Mouse (Mus musculus) left cerebral cortex, postnatal 25 days (tissue): ENCODE results near the gene Slc4a1. TPM values are rescaled to one million over a fixed set of nuclear protein-coding genes. Genes with fewer than 3 reads are reported as not detected.
"Not testable (repeated sequence)": the region's sequence is repeated elsewhere in the genome, so short reads cannot be mapped to it uniquely, and the experiment has no call there.

Experiments used
- DNase-seq, 2 experiments: peaks; one replicate each; pipeline ENCODE4 v3.0.0; 2022; ENCODE audit warnings: low spot score in 2 of 2, mixed read lengths in 1 of 2
- intact Hi-C: fragments of 180-260 bp; cut with DNase I; formaldehyde crosslinking; loops from one replicate; pipeline ENCODE4 v1.15.1; 2025
- total RNA-seq, 2 experiments: library from RNA; stranded (reverse); gene quantifications; 2 replicates each; pipeline ENCODE4 v1.2.3; 2021

The Slc4a1 gene
- total RNA-seq = under 1 TPM; 0.62 to 0.73 TPM

DNA sequence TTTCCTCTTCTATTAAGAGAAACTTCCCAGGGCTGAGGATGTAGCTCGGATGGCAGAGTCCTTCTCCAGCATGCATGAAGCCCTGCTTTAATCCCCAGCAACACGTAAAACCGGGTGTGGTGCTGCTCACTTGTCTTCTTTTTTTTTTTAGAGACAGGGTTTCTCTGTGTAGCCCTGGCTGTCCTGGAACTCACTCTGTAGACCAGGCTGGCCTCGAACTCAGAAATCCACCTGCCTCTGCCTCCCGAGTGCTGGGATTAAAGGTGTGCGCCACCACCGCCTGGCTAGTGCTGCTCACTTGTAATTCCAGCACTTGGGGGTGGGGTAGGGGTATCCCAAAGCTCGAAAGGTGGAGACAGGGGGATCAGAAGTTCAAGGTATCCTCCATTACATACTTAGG, at the start of gene Slc4a1:
Gene Slc4a1, minus strand, starts transcription at position 101 of the 400 bp plus-strand sequence.
- DNase-seq, intact Hi-C loops: not testable (repeated sequence)

GRCm38 (mm10) chr11:102415034-102415802, 49.2 kb upstream of the Slc4a1 start:
- intact Hi-C loops = no loop called here

GRCm38 (mm10) chr11:102413059-102413458, 47.1 kb upstream of the Slc4a1 start:
- intact Hi-C loops = no loop called here
- no peak for DNase-seq

More at GRCm38 (mm10) chr11:102415034-102415802, 49.2 kb upstream of the Slc4a1 start:
- no peak for DNase-seq

GRCm38 (mm10) chr11:102411704-102412103, 45.7 kb upstream of the Slc4a1 start:
- DNase-seq = peak; percentile 88 to 89
- intact Hi-C loops = loop anchor here (2.0 kb wide), 1 partner anchor 19 kb away; the partner anchor contains the start of gene Grn

DNA sequence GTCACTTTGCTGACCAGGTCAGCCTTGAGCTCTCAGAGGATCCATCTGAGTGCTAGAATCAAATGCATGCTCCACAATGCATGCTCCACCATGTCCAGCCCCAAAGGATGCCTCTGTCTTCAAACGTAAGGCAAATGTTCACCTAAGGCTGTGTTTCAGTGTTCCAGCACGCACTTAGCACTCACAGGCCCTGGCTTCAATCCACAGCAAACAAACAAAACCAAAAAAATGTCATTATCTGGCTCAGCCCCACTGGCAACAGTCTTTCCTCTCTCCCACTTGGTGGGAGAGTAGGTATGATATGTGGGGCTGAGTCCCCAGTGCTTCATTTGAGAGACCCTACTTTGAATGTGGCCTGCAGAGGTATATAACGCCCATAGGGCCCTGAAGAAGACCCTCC, 45.1 kb upstream of the Slc4a1 start:
- DNase-seq = no peak
- intact Hi-C loops = loop anchor here (2.0 kb wide), 1 partner anchor 20 kb away; the partner anchor contains the start of gene Grn

DNA sequence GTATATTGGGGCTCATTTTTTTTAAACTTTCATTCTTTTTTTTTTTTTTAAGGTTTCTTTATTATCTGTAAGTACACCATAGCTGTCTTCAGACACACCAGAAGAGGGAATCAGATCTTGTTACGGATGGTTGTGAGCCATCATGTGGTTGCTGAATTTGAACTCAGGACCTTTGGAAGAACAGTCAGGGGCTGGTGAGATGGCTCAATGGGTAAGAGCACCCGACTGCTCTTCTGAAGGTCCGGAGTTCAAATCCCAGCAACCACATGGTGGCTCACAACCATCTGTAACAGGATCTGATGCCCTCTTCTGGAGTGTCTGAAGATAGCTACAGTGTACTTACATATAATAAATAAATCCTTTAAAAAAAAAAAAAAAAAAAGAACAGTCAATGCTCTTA, 44.3 kb upstream of the Slc4a1 start:
- intact Hi-C loops = loop anchor here (2.0 kb wide), 1 partner anchor 20 kb away; the partner anchor contains the start of gene Grn
- DNase-seq = not testable (repeated sequence)

GRCm38 (mm10) chr11:102409795-102410330, 43.9 kb upstream of the Slc4a1 start:
- DNase-seq = no peak
- intact Hi-C loops = loop anchor here (2.0 kb wide), 1 partner anchor 21 kb away; the partner anchor contains the start of gene Grn

DNA sequence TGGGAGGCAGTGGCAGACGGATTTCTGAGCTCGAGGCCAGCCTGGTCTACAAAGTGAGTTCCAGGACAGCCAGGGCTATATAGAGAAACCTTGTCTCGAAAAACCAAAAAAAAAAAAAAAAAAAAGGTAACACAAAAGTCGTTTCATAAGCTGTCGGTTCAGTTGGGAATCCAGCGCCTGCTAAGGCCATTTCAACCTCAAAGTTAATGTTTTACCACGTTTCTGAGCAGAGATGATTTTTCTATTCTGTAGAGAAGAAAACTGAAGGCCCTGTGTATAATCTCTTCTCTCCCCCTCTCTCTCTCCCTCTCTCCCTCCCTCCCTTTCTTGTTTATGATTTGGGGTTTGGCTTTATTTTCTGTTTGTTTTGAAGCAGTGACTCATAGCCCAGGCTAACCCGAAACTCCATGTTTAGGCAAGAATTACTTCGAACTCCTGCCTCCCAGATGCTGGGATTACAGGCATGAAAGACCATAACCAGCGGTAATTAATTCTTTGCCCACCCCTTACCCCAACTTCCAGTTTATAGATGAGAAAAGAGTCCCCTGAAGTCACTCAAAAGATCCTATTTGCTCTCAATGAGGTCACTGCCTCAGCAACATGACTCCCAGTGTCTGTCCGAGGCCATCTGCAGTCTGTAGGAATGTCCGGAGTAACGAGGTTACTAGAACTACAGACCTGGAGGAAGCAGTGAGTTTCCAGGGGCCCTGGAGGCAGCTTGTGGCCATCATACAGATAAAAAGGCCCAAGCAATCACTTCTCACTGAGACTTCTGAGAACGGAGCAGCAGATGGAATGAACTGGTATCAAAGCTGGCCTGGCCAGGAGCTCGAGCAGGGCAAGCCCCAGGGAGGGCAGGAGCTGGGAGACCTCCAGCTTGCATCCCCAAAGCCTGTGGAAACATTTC, 43.1 kb upstream of the Slc4a1 start:
- no peak for DNase-seq
- intact Hi-C loops = loop anchor here (1.0 kb wide), 1 partner anchor 90 kb away; the partner anchor contains the start of gene Ubtf

GRCm38 (mm10) chr11:102408344-102408876, 42.4 kb upstream of the Slc4a1 start:
- DNase-seq = peak; percentile 97 to 99
- intact Hi-C loops = loop anchor here (1.0 kb wide), 1 partner anchor 89 kb away; the partner anchor contains the start of gene Ubtf

DNA sequence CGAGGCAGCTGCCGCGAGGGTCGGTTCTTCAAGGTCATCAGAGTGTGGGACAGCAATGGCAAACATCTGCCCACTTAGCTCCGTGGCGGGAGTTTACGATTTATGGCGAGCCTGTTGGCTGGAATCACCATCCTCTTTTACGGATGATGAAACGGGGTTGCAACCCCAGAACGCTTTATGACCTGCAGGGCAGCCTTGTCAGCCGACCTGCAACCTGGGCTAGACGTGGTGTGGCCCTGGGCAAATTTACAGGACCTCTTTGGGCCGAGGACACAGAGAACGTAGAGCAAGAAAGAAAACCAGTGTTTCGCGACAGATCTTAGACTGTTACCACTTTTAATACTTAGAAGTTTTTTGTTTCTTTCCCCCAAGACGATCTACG, 41.8 kb upstream of the Slc4a1 start, which contains the start of gene Slc25a39:
Gene Slc25a39, minus strand, starts transcription at position 113 of the 382 bp plus-strand sequence.
- DNase-seq = no peak
- intact Hi-C loops = loop anchor here (1.0 to 2.0 kb wide), 5 partner anchors 11 to 112 kb away; partner anchors contain the start of genes Atxn7l3 and Ubtf

DNA sequence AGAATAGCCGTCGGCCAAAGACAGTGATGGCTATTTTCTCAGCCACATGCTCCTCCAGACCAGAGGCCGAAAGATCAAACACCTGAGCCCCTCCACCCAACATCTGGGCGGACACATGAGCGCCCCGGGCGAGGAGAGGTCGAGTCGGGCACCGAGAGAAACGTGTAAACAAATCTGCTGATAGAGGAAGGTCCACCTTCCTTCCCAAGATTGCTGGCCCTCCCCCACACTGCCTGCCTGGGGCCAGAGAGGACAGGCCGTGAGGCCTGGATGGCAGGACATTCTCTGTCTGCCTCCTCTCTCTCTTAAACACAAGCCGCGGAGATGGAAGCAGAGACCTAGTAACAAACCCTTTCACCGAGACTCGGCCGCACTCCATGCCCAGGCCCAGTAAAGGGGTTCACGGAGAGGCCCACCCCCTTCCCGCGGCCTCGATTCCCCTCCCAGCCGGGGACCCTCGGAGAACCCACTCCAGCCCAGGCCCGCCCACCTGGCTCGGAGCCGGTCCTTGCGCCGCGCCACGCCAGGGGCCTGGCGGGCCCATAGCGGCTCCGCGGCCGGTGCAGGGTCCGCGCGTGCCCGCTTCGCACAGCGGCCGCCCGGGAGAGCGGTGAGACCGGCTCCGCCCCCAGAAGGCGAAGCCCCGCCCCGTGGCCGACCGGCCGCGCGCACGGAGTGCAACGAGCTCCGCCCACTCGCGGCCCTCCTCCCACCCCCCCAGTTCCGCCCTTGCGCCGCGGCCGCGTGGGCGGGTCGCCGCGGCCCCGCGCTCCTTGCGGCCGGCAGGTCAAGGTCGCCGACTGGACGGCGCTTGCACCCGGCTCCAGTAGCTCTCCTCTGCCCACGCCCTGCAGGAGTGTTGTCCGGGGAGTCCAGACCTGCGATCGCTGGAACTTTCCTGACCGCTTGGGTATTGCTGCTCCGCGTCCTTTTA, 41.2 kb upstream of the Slc4a1 start:
- intact Hi-C loops = loop anchor here (1.0 to 2.0 kb wide), 4 partner anchors 10 to 111 kb away; partner anchors contain the start of gene Atxn7l3
- DNase-seq = peak; percentile 86 to 90

DNA sequence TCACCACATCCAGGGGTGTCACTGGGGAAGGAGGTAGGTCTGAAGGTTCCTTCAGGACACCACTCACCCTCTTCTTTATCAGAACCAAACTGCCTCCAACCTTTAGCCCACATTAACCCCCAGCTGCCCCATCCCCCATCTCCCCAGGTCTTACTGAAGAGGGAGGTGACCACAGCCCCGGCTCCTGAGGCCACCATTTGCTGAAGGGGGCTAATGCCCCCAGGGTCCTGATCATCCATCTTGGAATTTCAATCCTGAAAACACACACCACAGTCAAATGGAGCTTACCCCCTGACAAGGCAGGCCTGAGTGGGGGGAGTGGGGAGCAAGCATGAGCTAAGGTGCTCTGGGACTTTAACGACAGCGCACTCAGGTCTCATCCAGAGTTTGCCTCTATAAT, 40.4 kb upstream of the Slc4a1 start:
- DNase-seq = no peak
- intact Hi-C loops = loop anchor here (2.0 kb wide), 1 partner anchor 98 kb away; no protein-coding TSS in a partner anchor

DNA sequence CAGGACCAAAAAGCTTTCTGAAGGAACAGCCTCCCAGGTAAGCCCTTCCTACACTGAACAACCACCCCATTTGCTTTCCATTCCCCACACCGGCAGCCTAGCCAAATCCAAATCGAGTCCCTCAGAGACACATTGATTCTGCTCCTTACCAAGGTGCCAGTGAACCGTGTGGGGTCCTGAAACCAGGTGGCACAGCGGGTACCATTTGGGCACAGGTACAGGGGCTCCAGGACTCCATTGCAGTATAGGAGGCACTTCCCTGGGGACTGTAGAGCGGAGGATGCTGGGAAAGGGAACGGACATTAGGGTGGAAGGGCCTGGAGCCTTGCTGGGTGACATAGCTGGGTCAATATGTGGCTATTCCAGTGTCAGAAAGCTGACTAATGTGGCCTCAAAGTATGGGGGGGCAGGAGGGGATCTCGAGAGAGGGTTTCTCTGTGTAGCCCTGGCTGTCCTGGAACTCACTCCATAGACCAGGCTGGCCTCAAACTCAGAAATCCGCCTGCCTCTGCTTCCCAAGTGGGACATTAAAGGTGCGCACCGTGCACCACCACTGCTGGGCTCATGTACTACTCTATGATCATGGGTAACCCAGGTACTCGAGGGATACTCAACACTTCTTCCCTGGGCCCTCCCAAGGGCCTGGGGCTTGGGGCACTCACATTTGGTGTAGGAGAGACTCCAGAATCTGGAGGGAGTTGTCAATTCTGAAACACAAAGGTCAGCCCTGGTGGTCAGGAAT, 39.7 kb upstream of the Slc4a1 start:
- intact Hi-C loops = loop anchor here (2.0 kb wide), 1 partner anchor 97 kb away; no protein-coding TSS in a partner anchor
- no peak for DNase-seq

DNA sequence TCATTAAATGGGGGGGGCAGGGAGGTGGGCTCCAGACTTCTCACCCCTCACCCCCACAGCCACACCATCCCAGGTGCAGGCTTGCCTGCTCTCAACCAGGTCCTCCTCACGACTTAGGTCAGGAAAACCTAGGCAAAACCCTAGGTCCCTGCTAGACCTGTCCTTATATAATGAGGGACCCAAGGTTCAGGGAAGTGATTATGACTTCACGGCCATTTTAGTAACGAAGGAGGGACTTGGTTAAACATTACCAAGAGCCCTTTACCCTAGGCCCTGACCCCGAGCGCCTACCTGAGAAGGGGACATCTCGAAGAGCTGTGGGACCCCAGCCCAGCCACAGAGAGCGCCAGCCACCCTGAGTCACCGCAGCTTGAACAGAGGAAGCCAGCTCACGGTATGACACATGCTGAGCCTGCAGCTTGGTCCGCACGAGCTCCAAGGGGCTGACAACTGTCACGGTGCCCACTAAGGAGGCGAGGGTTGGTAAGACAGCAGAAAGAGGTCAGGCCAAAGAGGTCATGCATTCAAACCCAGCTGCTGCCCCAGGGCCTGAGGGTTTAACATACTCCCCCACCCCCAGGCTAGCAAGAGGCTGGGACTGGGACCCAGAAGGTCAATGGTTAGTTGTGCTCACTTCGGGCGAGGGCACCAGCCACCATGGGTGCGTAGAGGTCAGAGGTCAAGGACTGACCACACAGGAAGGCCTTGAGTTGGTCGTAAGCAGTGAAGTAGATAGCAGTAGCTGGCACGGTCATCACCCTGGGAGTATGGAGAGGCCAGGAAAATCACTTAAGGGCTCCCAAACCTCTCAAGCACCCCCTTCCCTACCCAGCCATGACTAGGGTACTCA, 38.4 kb upstream of the Slc4a1 start:
- DNase-seq = no peak
- intact Hi-C loops = no loop called here

- intact Hi-C loops = no loop called here
- DNase-seq = no peak
Observed at GRCm38 (mm10) chr11:102403657-102404056, 37.7 kb upstream of the Slc4a1 start.

DNA sequence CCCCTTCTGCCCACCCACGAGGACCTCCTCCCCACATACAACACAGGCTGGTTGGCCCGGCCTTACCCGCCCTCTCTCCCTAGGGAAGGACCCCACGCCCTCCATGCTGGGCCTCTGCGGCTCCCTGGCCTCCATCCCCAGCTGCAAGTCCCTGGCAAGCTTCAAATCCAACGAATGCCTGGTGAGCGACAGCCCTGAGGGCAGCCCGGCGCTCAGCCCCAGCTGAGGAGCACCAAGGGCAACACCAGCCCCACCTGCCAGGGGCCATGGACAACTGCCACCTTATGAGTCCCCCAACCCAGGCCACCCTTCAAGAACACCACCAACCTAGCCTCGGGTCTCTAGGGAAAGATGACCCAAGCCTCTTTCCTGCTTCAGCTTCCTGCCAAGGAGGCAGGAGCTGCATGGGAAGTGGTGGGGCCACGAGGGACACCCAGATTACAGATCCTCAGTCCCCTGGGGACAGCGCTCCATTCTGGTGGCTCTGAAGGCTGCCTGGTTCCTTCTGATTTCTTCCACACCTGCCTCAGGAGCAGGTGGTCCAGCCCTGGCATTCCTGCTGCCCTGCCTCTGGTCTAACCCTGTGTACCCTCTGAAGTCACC, 36.0 kb upstream of the Slc4a1 start:
- intact Hi-C loops = no loop called here
- DNase-seq = no peak
